Mouse (Mus musculus) cerebellum, postnatal 36 days (tissue): ENCODE results near the gene Wscd2.

Experiments used
- DNase-seq, 2 experiments: peaks; one replicate each; pipeline ENCODE4 v3.0.0; 2021 to 2022; ENCODE audit warnings: mixed read lengths in 2 of 2

Wscd2 gene

DNA sequence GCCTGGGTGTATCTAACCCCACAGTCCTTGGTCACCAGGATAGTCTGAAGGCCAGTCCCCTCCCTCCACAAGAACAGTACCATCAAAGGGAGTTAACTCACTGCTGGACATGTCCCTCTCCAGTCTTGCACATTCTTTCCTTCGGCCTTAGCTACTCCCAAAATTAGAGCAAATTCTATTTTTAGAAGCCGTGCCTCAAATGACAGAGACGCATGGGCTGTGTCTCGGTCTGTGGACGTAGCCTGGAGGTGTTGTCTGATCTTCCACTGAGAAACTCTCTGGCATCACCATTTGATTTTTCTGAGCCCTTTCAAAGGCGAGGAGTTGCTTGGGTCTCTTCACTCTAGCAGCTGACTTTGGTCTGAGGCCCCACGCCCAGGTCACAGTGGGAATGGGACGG lies 2.3 kb upstream of the Wscd2 start:
- DNase-seq: no peak

DNA sequence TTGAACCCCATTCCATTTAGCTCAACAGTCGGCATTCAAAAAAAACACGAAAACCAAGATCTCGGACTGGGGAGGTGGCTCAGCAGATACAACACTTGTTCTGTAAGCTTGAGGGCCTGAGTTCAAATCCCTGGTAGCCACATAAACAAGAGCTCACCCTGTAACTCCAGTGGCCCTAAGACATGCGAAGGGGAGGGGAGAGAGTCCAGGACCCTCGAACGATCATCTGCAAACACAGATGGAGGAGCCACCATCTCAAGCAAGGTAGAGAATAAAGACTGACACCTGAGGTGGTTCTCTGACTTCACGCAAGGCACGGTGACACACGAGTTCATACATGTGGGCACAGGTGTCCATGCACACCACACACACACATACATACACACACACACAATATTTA lies 516 bp upstream of the Wscd2 start:
- DNase-seq: no peak

DNA sequence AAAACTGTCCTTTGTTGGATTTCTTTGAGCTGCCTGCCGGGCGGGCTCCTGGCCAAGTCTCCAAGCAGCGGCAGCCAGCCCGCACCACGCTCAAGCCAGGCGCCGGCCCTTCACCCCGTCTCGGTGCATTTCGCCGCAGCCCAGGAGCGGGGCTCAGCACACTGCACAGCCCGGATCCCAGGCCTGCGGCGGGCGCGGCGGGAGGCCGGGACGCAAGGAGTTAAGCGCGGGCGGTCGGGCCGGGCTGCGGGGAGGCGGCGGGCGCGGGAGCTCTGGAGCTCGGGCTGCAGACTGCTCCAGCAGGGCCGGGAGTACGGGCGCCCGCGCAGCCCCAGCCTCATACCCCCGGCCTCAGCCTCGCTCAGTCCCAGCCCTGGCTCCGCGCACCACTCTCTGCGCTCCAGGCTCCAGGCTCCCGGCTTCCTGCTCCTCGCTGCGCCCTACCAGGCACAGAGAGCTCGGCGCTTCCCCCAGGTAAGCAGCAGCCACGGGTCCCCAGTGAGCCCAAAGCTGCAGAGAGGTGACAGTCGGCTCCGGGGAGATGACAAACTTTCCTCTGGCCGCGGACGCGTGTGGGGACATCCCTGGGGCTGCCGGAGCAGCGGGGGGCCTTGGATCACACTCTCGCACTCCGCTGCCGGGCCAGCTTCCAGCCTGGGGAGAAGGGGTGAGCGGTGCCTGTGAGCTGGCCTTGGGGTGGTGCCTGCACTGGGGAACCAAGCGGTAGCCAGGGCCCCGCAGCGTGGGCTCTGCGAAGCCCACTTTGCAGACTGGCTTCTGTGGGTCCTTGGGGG lies 531 bp downstream of the Wscd2 start:
- peak; percentile 80 to 82 for DNase-seq

DNA sequence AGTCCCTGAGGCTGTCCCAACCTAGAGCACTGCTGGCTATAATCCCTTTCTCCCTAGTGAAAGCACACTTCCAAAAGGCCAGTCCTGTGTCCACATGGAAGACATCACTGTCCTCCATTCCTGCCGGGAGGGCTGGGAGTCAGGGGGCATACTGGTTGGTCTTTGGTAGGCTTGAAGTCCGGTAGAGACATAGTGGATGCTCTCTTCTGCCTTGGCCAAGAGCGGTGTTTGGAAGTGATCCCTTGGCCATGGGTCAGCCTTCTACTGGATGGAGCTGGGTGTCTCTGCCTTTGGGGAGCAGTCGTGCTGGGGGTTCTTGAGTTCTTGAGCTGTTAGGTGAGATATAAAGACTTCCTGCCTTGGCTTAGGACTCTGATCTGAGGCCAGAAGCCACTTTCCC lies 1.4 kb downstream of the Wscd2 start:
- peak in 1 of 2 experiments; percentile 47 for DNase-seq

DNA sequence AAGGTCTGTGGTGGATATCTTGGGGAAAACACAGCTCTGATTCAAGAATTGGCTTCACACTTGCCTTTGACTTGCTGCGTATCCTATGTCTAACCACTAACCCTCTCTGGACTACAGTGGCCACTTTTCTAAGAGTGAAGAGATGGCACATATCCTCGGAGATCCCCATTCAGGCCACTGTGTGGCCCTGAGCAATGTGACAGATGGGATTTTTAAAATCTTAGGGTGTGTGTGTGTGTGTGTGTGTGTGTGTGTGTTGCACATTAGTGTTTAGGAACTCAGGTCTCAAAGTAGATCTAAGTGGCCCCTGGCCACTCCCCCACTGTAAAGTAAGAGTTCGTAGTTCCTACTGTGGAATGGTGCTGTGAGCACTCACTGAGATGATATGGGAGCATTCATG lies 1.9 kb downstream of the Wscd2 start:
- DNase-seq: peak; percentile 27 to 48

DNA sequence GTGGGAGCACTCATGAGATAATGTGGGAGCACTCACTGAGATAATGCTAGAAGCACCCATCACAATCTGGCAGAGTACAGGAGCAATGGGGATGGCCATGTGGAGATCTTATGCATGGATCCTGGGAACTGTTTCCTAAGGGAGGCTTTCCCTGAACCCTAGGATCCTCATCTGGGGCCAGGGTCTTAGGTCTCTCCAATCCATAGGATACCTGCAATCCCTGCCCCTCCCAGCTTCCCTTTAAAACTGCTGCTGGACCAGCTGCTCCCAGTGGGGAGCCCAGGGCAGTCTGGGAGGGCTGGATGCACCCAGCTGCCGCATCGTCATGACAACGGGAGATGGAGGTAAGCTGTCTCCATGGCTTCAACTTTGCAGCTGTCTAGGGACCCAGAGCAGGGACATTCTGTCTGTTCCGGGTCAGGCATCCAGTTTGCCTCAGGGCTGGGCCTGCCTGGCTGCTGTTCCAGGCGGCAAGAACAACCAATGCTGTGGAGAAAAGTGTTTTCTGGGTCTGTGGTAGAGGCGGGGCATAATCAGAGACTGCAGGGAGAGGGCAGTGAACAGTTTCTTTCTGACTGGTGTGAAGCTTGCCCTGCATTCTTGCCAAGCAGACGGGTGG lies 2.4 kb downstream of the Wscd2 start:
- DNase-seq: peak; percentile 55 to 57

DNA sequence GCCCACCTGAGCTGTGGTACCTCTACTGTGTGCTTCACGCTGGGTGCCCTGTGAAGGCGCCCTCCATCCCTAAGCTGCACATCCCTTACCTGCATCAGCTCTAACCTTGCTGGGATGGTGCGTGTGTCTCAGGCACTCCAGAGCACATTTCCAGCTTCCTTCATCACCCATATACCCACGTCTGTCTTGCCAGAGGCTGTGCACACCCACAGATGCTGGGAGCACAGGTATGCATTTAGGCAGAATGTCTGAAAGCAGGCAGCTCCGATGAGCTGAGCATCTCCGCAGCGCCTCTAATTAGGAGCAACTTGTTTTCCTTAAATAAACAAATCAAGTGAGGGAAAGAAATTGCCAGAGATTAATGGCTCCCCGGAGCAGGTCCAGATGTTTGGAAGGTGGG lies 3.9 kb downstream of the Wscd2 start:
- DNase-seq: peak in 1 of 2 experiments; percentile 42

DNA sequence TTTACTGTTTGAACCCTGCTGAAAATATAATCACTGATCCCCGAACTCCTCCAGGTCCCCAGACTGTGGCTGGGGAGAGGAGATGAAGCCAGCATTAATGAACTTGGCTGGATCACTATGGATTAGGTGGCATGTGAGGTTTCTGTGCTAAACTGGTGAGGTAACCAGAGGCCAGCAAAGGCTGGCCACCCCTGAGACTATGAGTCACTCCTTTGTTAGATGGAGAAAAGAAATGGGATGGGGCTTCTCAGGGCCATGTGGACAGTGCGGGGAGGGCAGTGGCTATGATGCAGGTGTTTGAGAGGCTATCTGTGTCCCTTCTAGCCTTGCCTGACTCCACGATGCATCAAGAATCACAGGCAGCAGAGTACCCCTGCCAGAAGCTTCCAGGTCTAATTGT lies 6.8 kb downstream of the Wscd2 start:
- DNase-seq: peak in 1 of 2 experiments; percentile 27

DNA sequence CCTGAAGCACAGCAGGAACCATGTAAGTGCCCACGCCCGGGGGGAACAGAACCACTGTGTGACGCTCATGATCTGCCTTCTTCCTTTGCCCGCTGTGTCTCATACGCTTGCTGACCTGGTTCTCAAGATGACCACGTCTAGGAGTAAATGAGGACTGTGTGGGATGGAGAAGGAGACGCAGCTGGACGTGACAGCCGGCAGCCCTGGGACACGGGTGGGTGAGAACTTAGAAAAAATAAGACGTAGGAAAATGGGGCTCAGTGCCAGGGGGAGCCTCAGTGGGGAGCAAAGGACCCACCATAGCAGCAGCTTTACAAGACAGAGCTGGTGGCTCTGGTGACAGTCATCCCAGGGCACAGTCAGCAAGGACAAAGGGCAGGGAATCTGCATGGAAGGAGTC lies 9.3 kb downstream of the Wscd2 start:
- peak in 1 of 2 experiments; percentile 20 for DNase-seq

DNA sequence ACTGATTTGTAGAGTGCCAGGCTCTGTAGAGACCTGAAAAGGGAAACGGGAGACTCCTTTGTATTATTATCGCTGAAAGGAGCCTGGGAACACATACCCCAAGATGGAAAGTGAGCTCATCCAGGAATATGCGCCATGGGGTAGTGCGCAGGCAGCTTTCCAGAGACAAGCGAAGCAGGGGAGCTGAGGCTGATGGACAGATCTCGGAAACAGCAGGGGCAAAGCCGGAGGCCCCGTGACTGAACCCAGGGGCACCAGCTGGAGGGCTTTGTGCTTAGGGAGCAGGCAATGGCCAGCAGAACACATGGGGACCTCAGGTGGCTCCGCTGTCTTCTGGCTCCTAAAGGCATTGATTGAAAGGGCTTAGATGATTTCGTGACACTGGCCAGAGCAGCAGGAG lies 13.1 kb downstream of the Wscd2 start:
- DNase-seq: peak; percentile 76 to 79

DNA sequence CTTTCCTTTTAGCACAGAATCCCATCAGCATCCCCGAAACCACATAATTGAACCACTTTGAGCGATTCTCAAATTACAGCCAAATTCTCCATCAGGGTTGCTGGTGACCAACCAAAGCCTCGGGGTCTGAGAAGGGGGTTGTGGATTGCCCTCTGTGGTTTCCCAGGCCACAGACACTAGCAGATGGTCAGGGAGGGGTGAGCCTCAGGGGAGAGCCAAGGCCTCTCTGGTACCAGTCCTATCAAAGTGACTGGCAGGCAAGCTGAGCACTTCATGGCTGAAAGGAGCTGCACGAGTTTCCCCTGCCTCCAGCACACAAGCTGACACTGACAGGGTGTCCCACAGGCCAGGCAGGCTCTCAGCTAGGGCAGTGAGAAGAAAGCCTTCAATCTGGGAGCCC lies 14.5 kb downstream of the Wscd2 start:
- peak; percentile 57 for DNase-seq

DNA sequence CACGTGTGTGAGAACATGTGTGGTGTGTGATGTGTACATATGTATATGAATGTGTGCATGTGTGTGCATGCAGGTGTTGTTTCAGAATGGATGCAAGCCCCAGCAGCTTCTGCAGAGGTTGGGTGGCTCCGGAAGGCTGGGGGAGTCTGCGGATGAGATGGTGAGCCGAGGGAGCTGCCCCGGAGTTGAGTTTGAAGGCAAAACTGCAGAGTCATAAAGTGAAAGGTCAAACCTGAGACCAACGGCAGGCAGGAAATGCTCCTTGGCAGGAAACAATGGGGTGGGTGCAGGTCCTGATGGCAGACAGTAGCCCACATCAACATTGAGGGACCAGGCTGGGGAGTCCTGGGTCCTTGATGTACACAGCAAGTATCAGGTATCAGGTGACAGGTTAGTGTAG lies 15.9 kb downstream of the Wscd2 start:
- DNase-seq: no peak

DNA sequence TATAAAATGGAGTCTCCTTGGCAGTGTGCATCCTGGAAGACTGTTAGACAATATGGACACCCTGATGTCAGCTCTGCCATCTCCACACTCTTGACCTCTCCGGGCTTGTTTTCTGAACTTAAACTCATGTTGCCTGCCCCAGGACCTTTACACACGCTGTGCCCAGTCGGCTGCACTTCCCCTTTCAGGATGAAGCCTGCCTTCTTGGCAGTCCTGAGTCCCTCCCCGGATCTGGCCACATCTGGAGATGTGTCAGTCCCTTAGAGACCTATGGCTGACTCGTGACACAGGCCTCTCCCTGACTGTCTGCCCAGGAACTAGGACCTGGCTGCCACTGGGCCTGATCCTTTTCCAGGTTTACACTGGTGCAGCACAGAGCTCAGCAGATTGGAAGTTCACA lies 16.6 kb downstream of the Wscd2 start:
- DNase-seq: no peak

DNA sequence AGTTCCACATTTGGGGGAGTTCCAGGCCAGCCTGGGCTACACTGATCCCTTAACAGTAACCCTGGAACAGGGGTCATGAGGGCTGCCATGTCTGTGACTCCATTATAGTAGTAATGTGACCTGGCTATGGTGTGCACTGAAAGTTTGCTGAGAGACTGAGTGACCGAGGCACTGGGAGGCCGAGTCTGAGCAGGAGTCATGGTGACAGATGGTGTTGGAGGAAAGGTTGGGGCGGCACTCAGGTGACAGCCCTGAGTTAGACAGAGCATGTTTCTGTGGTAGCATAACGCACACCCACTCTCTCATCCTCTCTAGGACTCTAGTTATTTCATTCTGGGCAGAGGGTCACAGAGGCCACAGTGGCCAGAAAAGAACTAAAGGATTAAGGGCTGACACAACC lies 19.0 kb downstream of the Wscd2 start:
- peak; percentile 50 to 59 for DNase-seq

DNA sequence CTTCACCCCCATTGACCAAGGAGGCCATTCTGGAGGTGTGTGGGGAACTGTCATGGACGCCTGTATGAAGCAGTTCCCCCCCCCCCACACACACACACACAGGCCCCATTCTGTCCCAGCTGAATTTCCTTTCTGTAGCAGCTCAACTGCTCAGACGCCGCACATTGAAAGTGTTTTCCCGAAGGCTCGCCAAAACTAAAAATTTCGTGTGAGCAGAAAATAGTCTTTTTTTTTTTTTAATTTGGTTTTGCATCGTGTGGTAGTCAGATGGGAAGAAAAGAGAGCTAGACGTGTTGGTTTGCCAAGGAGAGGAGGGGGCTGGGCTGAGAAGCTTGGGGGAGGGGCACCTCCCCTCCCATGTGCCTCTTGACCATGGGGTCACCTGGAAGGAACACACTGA lies 23.5 kb downstream of the Wscd2 start:
- no peak for DNase-seq

DNA sequence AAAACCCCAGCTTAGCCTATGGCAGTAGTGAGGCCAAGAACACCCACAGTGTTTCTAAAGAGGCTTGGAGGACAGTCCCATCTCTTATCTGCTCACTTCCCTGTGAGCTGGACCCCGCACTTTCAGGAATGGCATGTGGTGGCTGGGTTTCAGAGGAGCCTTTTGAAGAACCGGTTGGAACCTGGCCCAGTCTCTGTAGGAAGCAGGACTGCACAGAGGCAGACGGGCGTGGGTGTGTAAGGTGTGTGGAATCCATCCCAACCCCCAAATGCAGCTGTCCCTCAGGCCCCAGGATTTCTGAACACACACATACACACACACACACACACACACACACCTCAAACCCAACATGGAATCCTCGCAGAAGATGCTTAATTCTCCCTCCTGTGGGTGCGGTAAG lies 23.9 kb downstream of the Wscd2 start:
- peak; percentile 69 to 72 for DNase-seq

DNA sequence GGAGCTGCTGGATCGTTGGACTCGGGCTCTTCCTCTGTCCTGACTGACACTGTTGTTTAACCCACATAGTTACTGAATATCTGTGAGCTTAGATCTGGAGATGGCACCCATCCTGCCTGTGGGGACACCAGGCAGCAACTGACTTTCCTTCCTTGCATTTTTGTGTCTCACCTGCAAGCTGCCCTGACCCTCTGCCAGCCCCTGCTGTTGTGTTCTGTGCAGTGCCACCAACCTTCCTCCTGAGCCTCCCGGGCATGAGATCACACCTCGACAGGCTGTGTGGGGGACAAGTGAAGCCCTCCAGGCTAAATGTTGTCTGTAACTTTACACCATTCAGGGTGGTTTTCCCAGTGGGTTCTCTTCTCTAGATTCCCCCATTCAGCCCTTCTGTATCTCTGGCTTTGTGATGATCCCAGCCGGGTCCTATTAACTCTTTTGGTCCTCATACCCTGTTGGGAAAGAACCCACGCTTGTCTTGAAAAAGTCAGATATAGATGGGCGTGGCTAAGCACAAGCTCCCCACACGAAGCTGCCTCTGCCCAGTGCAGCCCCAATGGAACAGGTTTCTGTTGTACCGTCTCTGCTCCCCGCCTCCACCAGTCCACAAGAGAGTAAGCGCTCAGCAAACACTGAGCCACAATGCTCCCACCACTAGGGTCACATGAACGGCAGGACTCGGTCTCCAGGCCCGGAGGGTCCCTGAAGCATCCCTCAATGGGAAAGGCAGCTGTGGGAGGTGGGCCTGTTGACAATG lies 26.2 kb downstream of the Wscd2 start:
- DNase-seq: peak in 1 of 2 experiments; percentile 61

DNA sequence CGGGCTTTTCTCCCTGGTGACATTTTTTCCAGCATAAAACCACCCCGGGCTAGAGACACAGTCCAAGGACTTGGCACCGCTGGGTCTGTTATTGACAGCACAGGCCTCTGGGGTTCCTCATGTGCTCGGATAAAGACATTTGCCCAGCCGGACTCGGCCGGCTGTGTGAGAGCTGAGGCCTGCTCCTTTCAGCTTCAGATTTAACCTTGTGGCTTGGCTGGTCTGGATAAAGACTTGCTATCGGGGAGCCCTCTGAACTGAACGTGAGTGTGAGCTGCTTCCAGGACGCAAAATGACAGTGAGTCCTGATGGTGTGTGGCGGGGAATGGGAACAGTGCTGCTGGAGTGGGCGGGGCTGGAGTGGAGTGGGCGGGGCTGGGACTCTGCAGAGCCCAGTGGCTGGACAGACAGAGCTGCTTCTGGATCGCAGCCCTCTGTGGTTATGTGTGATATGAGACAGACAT lies 26.8 kb downstream of the Wscd2 start:
- peak in 1 of 2 experiments; percentile 48 for DNase-seq

DNA sequence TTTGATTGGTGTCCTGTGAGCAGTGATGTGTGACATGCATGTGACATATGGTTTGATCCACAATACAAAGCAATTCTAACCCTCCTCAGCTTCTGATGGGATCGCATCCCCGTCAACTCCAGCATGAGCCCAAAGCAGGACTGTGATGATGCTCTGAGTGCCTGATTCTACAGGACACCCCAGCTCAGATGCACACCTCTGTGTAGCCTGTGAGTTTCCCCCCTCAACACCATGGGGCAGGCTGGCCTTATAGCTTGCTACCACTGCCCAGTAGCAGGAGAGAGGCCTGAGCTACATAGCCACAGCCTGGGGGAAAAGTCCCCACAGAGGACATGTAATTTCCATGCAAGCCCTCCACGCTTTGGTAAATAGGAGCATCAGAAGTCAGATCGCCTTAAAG lies 27.3 kb downstream of the Wscd2 start:
- no peak for DNase-seq

DNA sequence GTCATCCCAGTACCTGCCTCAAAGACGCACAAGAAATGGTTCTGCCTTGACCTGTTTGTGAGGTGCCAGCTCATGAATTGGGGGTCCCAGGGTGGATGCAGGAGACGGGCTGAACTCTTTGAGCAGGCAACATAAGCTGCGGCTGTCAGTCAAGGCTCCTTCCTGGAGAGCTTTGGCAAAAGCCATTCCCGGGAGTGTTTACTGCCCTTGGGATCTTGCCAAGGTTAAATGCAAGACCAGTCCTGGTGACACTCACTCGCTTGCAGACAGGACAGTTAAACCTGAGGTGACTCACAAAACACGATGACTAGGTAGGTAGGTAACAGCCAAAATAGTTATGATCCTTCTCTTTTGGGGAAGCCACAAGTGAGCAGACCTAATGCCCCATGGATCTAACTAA lies 30.9 kb downstream of the Wscd2 start:
- peak in 1 of 2 experiments; percentile 29 for DNase-seq

DNA sequence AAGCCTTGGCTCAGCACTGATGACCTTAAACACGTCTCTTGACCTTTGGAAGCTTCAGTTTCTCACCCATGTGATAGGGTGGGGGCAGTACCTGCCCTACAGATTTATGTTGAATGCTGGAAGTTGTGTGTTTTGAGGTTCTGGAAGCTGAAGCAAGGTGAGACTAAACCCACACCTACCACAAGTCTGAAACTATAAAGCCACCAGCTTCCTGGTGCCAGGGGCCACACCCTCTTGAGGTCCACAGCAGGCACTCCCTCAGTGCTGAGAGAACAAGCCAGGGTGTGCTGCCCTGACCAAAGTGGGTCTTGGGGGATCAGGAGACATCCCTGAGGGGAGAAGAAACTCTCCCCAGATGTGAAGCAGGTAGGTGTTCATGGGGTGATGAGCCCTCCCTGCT lies 48.7 kb downstream of the Wscd2 start:
- no peak for DNase-seq

DNA sequence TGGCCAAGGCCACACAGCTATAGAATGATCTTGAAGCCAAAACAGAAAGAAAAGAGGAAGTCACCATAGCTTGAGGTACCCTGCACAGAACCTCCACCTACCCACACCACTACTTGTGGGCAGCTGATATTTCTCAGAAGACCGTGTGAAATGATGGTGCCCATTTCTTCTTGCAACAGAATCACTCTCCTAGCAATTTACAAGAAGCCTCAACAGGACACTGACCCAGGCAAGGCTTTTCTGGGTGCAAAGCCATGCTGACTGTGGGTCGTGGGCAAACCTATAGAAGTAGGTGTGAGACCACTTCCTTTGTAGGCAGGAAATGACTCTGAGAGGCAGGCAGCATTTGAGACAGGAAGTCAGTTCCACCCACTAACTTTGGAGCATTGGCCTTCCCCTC lies 49.3 kb downstream of the Wscd2 start:
- no peak for DNase-seq

DNA sequence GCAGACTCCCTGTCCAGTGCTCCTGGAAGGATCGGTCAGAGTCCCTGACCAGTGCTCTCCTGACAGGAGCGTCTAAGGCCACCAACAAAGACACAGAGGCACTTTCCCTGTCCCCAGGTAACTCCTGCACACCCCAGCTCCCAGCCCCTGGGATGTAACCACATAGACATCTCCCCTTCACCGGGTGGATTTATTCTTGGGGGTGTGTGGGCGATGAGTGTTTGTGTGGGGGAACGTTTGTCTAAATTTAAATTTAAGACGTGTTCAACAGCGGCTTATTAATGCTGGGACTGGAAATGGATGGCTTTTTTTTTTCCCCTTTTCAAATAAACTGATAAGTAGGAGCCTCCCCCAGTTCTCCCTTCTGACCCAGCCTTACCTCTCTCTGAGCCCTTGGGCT lies 49.7 kb downstream of the Wscd2 start:
- no peak for DNase-seq

DNA sequence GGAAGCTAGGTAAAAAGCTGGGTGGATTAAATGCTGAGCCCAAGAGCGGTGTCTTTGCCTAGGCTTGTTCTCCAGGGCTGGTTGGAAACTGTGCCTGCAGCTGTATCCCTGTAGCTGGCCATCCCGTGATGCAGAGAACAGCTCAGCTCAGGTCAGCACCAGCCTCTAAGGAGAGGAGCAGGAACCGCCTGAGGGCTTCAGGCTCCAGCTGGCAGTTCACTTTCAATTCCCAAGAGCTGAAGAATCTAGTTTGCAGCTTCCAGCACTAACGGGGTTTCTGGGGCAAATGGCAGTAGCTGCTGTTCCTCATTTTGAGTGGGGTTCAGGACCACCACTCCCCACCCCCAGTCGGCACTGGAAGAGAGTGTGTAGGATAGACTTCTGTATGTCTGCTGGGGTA lies 51.1 kb downstream of the Wscd2 start:
- no peak for DNase-seq
